Mouse (Mus musculus) liver, embryonic 16.5 days (tissue): Measurements from ENCODE around the gene Chst11. TPM values are rescaled to one million over a fixed set of nuclear protein-coding genes. Genes with fewer than 3 reads are reported as not detected.

Experiments used
- ATAC-seq: fragments of 200-750 bp; cut with Nextera tagmentation; 2 replicates; pipeline ENCODE4 v1.8.0; 2017; ENCODE audit warnings: low read depth, mild to moderate bottlenecking, moderate number of reproducible peaks, moderate library complexity
- H3K27ac ChIP-seq: fragments of 300-500 bp; sonication (generic); 2 replicates; pipeline ENCODE4 v1.5.1; 2014; ENCODE audit warnings: mild to moderate bottlenecking, low read length
- H3K27me3 ChIP-seq: fragments of 300-500 bp; sonication (generic); 2 replicates; pipeline ENCODE4 v1.6.1; 2014; ENCODE audit warnings: low read depth, low read length, mixed read lengths; ENCODE audit not compliant: control insufficient read depth, insufficient read depth
- H3K36me3 ChIP-seq: fragments of 300-500 bp; sonication (generic); 2 replicates; pipeline ENCODE4 v1.6.1; 2014; ENCODE audit warnings: mild to moderate bottlenecking; ENCODE audit not compliant: control insufficient read depth, insufficient read depth
- H3K4me1 ChIP-seq: fragments of 300-500 bp; sonication (generic); 2 replicates; pipeline ENCODE4 v1.6.1; 2014; ENCODE audit warnings: low read depth, low read length, mixed read lengths; ENCODE audit not compliant: control insufficient read depth
- H3K4me2 ChIP-seq: fragments of 300-500 bp; sonication (generic); 2 replicates; pipeline ENCODE4 v1.6.1; 2014; ENCODE audit warnings: low read depth, low read length, mixed read lengths
- H3K4me3 ChIP-seq: fragments of 300-500 bp; sonication (generic); 2 replicates; pipeline ENCODE4 v1.5.1; 2014; ENCODE audit warnings: low read depth, mild to moderate bottlenecking, low read length
- H3K9ac ChIP-seq: fragments of 300-500 bp; sonication (generic); 2 replicates; pipeline ENCODE4 v1.6.1; 2014; ENCODE audit warnings: low read depth, low read length
- H3K9me3 ChIP-seq: fragments of 300-500 bp; sonication (generic); replicated peaks from 2 replicates; pipeline ENCODE4 v1.6.1; 2016; ENCODE audit warnings: low read length; ENCODE audit not compliant: control insufficient read depth
- WGBS: fragments of 180-500 bp; shearing (Covaris S2); extraction: QIAGEN DNeasy Blood & Tissue Kit; methylation state at CpG from one replicate; pipeline ENCODE4 v1.1.7; 2014; ENCODE audit not compliant: insufficient replicate concordance; 5-methylcytosine and 5-hydroxymethylcytosine counted together
- polyA plus RNA-seq: library from polyadenylated mRNA; unstranded; fragments of >200 nt; fragmentation: Nextera tagmentation; extraction: Ambion mirVana; gene quantifications from 2 replicates; pipeline ENCODE4 v1.2.1, GENCODE M21; 2015

Gene Chst11
- polyA plus RNA-seq, 1 experiment from 2014 or later, result 1.0 TPM

DNA sequence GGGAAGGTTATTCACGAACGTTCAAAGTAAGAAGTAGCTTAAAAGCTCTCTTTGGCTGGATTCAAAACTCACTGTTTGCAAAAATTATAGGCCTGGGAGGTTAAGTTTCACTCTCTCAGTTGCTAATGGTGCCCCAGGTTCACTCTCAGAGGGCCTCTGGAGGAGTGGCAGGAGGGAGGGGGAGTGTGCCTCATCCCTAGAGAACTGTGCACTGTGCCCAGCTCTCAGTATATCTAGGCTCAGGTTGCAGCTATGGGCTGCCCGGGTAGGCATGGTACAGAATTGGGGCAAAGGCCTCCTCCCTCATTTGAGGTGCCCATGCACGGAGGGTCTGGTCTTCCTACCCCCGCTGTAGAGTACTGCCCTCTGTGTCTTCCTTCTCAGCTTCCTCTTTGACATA is 14.9 kb downstream of the Chst11 start:
- WGBS, result 53% methylated on average over 5 of the region's 5 CpGs
- H3K9me3 ChIP-seq, result no peaks in the 10 kb centered on the region
- peaks cover 35% of the 10 kb centered on the region for H3K4me1 ChIP-seq
- H3K27ac ChIP-seq, result no peak overlapping the region
- no peak overlapping the region for H3K9ac ChIP-seq
- no peak for ATAC-seq
- no peaks in the 10 kb centered on the region for H3K27me3 ChIP-seq
- no peaks in the 10 kb centered on the region for H3K36me3 ChIP-seq
- no peak overlapping the region for H3K4me2 ChIP-seq
- no peak overlapping the region for H3K4me3 ChIP-seq

DNA sequence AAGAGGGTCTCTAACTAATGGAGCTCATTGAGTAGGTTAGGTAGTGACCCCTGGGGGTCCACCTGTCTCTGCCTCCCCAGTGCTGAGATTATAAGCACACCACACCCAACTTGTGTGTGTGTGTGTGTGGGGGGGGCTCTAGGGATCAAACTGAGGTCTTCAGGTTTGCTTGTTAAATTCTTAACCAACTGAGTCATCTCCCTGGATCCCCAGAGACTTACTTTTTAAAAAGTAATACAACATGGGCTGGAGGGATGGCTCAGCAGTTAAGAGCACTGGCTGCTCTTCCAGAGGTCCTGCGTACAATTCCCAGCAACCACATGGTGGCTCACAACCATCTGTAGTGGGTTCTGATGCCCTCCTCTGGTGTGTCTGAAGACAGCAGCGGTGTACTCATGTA is 15.4 kb downstream of the Chst11 start:
- H3K27ac ChIP-seq, result no peak overlapping the region
- H3K4me1 ChIP-seq, result peaks cover 34% of the 10 kb centered on the region
- ATAC-seq, result no peak
- H3K27me3 ChIP-seq, result no peaks in the 10 kb centered on the region
- no peak overlapping the region for H3K4me2 ChIP-seq
- no peaks in the 10 kb centered on the region for H3K36me3 ChIP-seq
- H3K9me3 ChIP-seq, result no peaks in the 10 kb centered on the region
- no peak overlapping the region for H3K4me3 ChIP-seq
- WGBS, result 89% methylated on average over 2 of the region's 2 CpGs
- no peak overlapping the region for H3K9ac ChIP-seq

DNA sequence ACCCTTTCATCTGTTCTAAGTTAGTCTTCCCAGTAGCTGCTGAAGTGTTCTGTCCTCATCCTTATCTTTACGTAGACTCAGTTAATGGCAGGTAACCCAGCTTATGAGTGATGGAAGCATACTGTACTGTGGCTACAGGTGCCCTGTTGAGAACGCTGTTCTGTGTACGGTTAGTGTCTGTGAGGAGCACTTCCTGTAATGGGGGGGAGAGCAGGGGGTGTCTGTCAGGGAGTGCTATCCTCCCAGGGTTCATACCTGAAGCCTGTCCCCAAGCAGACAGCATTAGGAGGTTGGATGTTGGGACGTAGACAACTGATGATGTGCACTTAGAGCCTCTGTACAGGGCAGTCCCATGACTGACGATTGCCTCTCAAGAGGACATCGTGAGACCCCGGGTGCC is 18.6 kb downstream of the Chst11 start:
- 47% methylated on average over 7 of the region's 7 CpGs for WGBS
- no peak overlapping the region for H3K4me3 ChIP-seq
- 0 out of 2 replicates have a peak overlapping the region, but pooled peaks have one; percentile 11 for H3K9ac ChIP-seq
- ATAC-seq, result no peak
- H3K4me2 ChIP-seq, result no peak overlapping the region
- H3K27ac ChIP-seq, result peak overlapping the region; percentile 25; the same call in 1 of the 2 replicates
- H3K27me3 ChIP-seq, result no peaks in the 10 kb centered on the region
- no peaks in the 10 kb centered on the region for H3K36me3 ChIP-seq
- H3K4me1 ChIP-seq, result peaks cover 36% of the 10 kb centered on the region
- H3K9me3 ChIP-seq, result no peaks in the 10 kb centered on the region

DNA sequence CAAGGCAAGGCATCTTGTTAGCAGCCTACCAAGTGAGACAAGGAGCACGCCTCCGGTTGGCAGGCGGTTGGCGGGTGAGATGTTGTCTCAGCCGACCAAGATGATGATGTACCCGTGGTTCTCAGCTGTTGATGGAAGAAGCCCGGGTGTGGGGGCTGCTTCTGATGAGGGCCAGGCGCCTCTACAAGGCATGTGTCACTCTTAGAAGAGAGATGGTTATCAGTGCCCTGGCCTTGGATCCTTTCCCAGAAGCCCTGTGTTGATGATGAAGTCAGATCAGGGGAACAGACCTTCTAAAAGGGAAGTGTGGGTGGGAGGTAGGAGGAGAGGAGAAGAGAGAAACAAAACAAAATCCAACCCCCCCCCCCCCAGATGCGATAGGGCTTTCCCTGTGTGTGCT is 19.1 kb downstream of the Chst11 start:
- Histone ChIP-seq H3K4me2 (peak overlapping the region; percentile 15; the same call in 1 of the 2 replicates), H3K4me1 (peaks cover 39% of the 10 kb centered on the region), H3K27ac (peak overlapping the region; percentile 25; the same call in 1 of the 2 replicates), H3K9ac (0 out of 2 replicates have a peak overlapping the region, but pooled peaks have one; percentile 11), H3K9me3 (no peaks in the 10 kb centered on the region), H3K36me3 (no peaks in the 10 kb centered on the region), H3K4me3 (no peak overlapping the region), H3K27me3 (no peaks in the 10 kb centered on the region)
- ATAC-seq, result peak; percentile 24; the same call in 1 of the 2 replicates
- WGBS, result 20% methylated on average over 9 of the region's 9 CpGs

DNA sequence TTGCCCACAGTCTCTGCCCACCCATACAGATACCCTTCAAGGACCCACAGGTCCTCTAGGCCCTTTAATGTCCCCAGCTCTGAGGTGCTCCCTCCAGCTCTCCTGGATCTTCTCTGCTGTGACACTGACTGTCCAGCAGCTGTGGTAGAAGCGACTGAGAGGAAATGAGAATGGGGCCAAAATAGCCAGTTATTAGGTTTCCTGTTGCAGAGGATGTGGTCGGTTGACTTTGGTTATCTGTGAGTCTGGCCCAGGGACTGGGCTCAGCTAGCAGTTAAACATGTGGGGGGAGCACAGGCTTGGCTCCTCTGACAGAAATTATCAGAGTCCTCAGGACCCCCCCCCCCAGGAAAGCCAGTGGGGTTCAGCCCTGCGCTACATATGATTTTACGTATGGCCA is 19.7 kb downstream of the Chst11 start:
- peak overlapping the region; percentile 18 for H3K27ac ChIP-seq
- ATAC-seq, result peak; percentile 31; the same call in 1 of the 2 replicates
- no peaks in the 10 kb centered on the region for H3K36me3 ChIP-seq
- WGBS, result 29% methylated on average over 4 of the region's 4 CpGs
- no peak overlapping the region for H3K4me2 ChIP-seq
- no peak overlapping the region for H3K9ac ChIP-seq
- peaks cover 39% of the 10 kb centered on the region for H3K4me1 ChIP-seq
- no peak overlapping the region for H3K4me3 ChIP-seq
- H3K27me3 ChIP-seq, result no peaks in the 10 kb centered on the region
- H3K9me3 ChIP-seq, result no peaks in the 10 kb centered on the region

DNA sequence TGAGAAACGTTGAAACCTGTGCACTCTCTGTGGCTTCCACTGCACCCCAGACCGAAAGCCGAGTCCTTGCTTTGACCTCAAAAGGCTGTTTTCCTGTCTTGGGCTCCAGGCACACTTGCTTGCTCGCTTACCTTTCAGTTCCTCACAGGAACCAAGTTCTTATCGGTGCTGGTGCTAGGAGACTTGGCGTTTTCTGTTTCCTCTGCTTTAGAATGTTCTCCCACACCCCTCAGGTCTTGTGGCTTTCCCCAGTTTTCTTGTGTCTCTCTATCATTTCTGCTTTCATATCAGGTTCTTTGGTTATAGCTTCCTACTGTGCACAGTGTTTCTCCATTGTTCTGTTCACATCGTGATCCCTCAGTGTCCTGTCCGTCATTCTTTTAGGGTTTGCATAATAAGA is 21.0 kb downstream of the Chst11 start:
- Histone ChIP-seq H3K4me1 (peaks cover 39% of the 10 kb centered on the region), H3K27ac (no peak overlapping the region), H3K27me3 (no peaks in the 10 kb centered on the region), H3K9ac (no peak overlapping the region), H3K9me3 (no peaks in the 10 kb centered on the region), H3K4me2 (no peak overlapping the region), H3K36me3 (no peaks in the 10 kb centered on the region), H3K4me3 (no peak overlapping the region)
- no peak for ATAC-seq
- WGBS, result 39% methylated on average over 8 of the region's 8 CpGs

DNA sequence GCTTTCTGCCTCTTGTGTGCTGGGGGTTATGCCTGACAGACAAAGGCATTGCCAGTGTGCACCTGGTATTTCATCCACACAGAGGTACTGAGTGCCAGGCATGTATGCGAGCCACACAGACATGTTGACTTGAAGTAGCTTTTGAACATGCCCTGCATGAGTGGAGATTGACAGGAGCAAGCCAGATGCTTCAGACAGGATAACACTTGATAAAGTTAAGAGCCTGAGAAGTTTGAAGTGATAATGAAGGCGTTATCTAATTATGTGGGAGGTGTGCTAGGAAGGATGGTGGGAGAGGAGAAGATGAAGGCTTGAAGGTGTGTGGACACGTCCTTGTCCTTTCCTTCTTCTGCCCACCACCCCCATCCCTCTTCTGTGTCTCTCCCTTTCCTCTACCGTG is 28.7 kb downstream of the Chst11 start:
- H3K9ac ChIP-seq, result peak overlapping the region; percentile 54
- peak; percentile 72 for ATAC-seq
- H3K4me2 ChIP-seq, result peak overlapping the region; percentile 52
- 22% methylated on average over 4 of the region's 4 CpGs for WGBS
- no peaks in the 10 kb centered on the region for H3K36me3 ChIP-seq
- H3K4me3 ChIP-seq, result no peak overlapping the region
- no peaks in the 10 kb centered on the region for H3K27me3 ChIP-seq
- H3K9me3 ChIP-seq, result no peaks in the 10 kb centered on the region
- H3K27ac ChIP-seq, result peak overlapping the region; percentile 93
- peaks cover 64% of the 10 kb centered on the region for H3K4me1 ChIP-seq

DNA sequence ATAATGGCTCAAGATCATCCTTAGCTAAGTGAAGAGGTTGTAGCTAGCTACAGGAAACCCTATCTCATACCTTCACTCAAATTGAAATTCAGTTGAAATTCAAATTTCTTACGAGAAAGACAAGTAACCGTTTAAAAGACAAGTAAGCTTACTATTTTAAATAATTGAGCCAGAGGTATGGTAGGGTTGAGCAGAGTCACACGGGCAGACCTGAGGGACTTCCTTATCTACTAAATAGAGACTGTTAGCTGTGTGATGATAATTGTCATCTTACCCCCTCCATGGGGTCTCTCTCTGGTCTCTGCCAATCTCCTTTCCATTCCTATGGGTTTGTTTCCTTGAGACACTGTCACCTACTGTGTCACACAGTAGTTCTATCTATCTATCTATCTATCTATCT is 30.6 kb downstream of the Chst11 start:
- 44% methylated on average over 3 of the region's 3 CpGs for WGBS
- Histone ChIP-seq H3K27me3 (no peaks in the 10 kb centered on the region), H3K9ac (no peak overlapping the region), H3K36me3 (no peaks in the 10 kb centered on the region), H3K9me3 (no peaks in the 10 kb centered on the region), H3K4me2 (no peak overlapping the region), H3K27ac (peak overlapping the region; percentile 22; the same call in 1 of the 2 replicates), H3K4me3 (no peak overlapping the region), H3K4me1 (peaks cover 79% of the 10 kb centered on the region)
- no peak for ATAC-seq

DNA sequence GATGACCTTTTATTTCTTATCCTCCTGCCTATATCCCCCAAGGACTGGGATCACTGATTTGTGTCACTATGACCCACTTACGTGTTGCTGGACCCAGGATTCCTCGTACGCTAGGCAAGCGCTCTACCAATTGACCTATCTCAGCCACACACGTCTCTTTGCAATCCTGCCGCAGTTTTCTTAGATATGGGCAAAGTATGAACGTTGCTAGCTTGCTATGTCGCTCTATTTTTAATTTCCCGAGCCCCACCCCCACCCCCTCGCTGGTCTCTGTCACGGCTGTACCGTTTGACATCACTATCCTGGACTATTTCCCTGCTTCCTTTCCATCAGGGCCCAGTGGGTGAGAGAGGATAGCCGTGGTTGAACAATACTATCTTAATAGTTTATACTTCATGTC is 31.5 kb downstream of the Chst11 start:
- 20% methylated on average over 13 of the region's 13 CpGs for WGBS
- ATAC-seq, result no peak
- no peak overlapping the region for H3K4me3 ChIP-seq
- peak overlapping the region; percentile 63 for H3K4me2 ChIP-seq
- peaks cover 87% of the 10 kb centered on the region for H3K4me1 ChIP-seq
- H3K27me3 ChIP-seq, result no peaks in the 10 kb centered on the region
- H3K27ac ChIP-seq, result peak overlapping the region; percentile 96
- peak overlapping the region; percentile 61 for H3K9ac ChIP-seq
- no peaks in the 10 kb centered on the region for H3K9me3 ChIP-seq
- no peaks in the 10 kb centered on the region for H3K36me3 ChIP-seq
